Mouse (Mus musculus) hindbrain, embryonic 11.5 days (tissue): Measurements from ENCODE around the gene Hacl1. TPM values are rescaled to one million over a fixed set of nuclear protein-coding genes. Genes with fewer than 3 reads are reported as not detected.
A peak's percentile ranks its signal among the peaks of the same experiment; 100 is the strongest.

ENCODE experiments used
- ATAC-seq: fragments of 200-750 bp; cut with Nextera tagmentation; 2 replicates; pipeline ENCODE4 v1.8.0; 2017; ENCODE audit warnings: mild to moderate bottlenecking, moderate TSS enrichment, moderate library complexity; ENCODE audit not compliant: low FRiP score
- DNase-seq: peaks from one replicate; pipeline ENCODE4 v3.0.0-alpha.2; 2015; ENCODE audit warnings: low spot score
- H3K27ac ChIP-seq: fragments of 300-500 bp; sonication (generic); 2 replicates; pipeline ENCODE4 v1.5.1; 2014; ENCODE audit warnings: mild to moderate bottlenecking, low read depth, low read length
- H3K27me3 ChIP-seq: fragments of 300-500 bp; sonication (generic); 2 replicates; pipeline ENCODE4 v1.6.1; 2014; ENCODE audit warnings: mild to moderate bottlenecking, low read length, moderate library complexity, mixed read lengths; ENCODE audit not compliant: control insufficient read depth, insufficient read depth
- H3K36me3 ChIP-seq: fragments of 300-500 bp; sonication (generic); 2 replicates; pipeline ENCODE4 v1.6.1; 2014; ENCODE audit warnings: mild to moderate bottlenecking, low read length, moderate library complexity, mixed read lengths; ENCODE audit not compliant: control insufficient read depth, insufficient read depth
- H3K4me1 ChIP-seq: fragments of 300-500 bp; sonication (generic); replicated peaks from 2 replicates; pipeline ENCODE4 v1.6.1; 2014; ENCODE audit warnings: low read length, mixed read lengths; ENCODE audit not compliant: control insufficient read depth, insufficient read depth
- H3K4me2 ChIP-seq: fragments of 300-500 bp; sonication (generic); replicated peaks from 2 replicates; pipeline ENCODE4 v1.6.1; 2014; ENCODE audit warnings: mild to moderate bottlenecking, low read depth, low read length
- H3K4me3 ChIP-seq: fragments of 300-500 bp; sonication (generic); 2 replicates; pipeline ENCODE4 v1.5.1; 2014; ENCODE audit warnings: low read depth, low read length
- H3K9ac ChIP-seq: fragments of 300-500 bp; sonication (generic); 2 replicates; pipeline ENCODE4 v1.6.1; 2014; ENCODE audit warnings: low read depth, low read length
- H3K9me3 ChIP-seq: fragments of 300-500 bp; sonication (generic); 2 replicates; pipeline ENCODE4 v1.6.1; 2016; ENCODE audit warnings: low read length; ENCODE audit not compliant: control insufficient read depth
- WGBS: fragments of 180-500 bp; shearing (Covaris S2); extraction: QIAGEN DNeasy Blood & Tissue Kit; methylation state at CpG from one replicate; pipeline ENCODE4 v1.1.7; 2014; 5-methylcytosine and 5-hydroxymethylcytosine counted together
- polyA plus RNA-seq: library from polyadenylated mRNA; unstranded; fragments of >200 nt; fragmentation: Nextera tagmentation; extraction: Ambion mirVana; gene quantifications from 2 replicates; pipeline ENCODE4 v1.2.1, GENCODE M21; 2014

The Hacl1 gene
- polyA plus RNA-seq, 1 experiment from 2014 or later = 12.3 TPM

GRCm38 (mm10) chr14:31664100-31664902 lies 23.2 kb upstream of the Hacl1 start:
- Histone ChIP-seq H3K4me1 (peaks cover 8% of the 10 kb centered on the region), H3K27ac (no peak overlapping the region; the same call in 1 of the 2 replicates)

DNA sequence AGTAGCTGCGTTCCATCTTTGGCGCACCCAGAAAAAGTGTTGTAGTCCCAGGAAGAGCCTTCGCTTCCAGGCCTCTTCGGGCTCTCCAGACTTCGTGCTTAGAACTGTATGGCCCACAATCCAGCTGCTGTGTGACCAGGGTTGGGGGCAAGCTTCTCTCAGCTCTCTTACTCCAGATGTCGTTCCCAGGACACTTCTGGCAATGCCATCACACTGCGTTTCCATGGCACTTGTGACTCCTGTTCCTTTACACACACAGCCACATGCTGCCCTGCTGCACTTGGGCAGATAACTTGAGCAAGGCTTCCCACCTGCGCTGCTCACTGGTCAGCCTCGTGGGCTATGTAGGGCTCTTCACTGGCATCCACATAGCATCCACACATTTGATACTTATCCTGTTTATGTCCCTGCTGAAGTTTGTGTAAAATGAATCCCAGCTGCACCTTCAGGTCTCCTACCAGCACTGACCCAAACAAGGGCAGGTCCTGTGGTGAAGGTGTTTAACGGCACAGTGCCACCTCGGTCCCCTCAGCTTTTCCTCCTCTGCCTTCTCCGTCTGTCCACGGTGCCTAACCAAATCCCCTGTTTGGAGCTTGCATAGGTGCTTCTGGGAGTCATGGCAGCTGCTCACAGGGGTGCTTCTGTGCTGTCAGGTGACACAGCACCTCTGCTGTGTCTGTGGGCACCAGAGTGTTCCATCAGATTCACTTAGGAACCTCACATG lies 22.5 kb upstream of the Hacl1 start:
- Histone ChIP-seq H3K27ac (peak overlapping the region; percentile 95), H3K27me3 (no peaks in the 10 kb centered on the region), H3K4me1 (peaks cover 8% of the 10 kb centered on the region), H3K36me3 (no peaks in the 10 kb centered on the region), H3K9me3 (no peaks in the 10 kb centered on the region), H3K4me2 (no peak overlapping the region), H3K9ac (no peak overlapping the region), H3K4me3 (no peak overlapping the region)
- ATAC-seq (no peak), DNase-seq (no peak)
- 89% methylated on average over 13 of the region's 13 CpGs for WGBS

More at GRCm38 (mm10) chr14:31664100-31664902, 23.2 kb upstream of the Hacl1 start:
- Histone ChIP-seq H3K36me3 (no peaks in the 10 kb centered on the region), H3K4me3 (no peak overlapping the region), H3K9me3 (no peaks in the 10 kb centered on the region), H3K27me3 (no peaks in the 10 kb centered on the region), H3K4me2 (no peak overlapping the region), H3K9ac (no peak overlapping the region)
- WGBS = 83% methylated on average over 18 of the region's 18 CpGs
- ATAC-seq (no peak), DNase-seq (no peak)

- DNase-seq = peak; percentile 61
- WGBS = 28% methylated on average over 9 of the region's 9 CpGs
- H3K27ac ChIP-seq = peak overlapping the region; percentile 95
- H3K27me3 ChIP-seq = no peaks in the 10 kb centered on the region
- no peaks in the 10 kb centered on the region for H3K9me3 ChIP-seq
- peaks cover 8% of the 10 kb centered on the region for H3K4me1 ChIP-seq
- peak overlapping the region; percentile 20; the same call in 1 of the 2 replicates for H3K4me3 ChIP-seq
- ATAC-seq = peak; percentile 65
- peak overlapping the region; percentile 56 for H3K4me2 ChIP-seq
- peak overlapping the region; percentile 62 for H3K9ac ChIP-seq
- H3K36me3 ChIP-seq = no peaks in the 10 kb centered on the region
Observed at GRCm38 (mm10) chr14:31662555-31663211, 21.6 kb upstream of the Hacl1 start.

- peak; percentile 92 for ATAC-seq
- WGBS = 7% methylated on average over 44 of the region's 44 CpGs
- peaks cover 8% of the 10 kb centered on the region for H3K4me1 ChIP-seq
- no peaks in the 10 kb centered on the region for H3K36me3 ChIP-seq
- DNase-seq = peak; percentile 82
- peak overlapping the region; percentile 95 for H3K27ac ChIP-seq
- peak overlapping the region; percentile 56 for H3K4me2 ChIP-seq
- no peaks in the 10 kb centered on the region for H3K9me3 ChIP-seq
- H3K27me3 ChIP-seq = no peaks in the 10 kb centered on the region
- peak overlapping the region; percentile 20 for H3K4me3 ChIP-seq
- peak overlapping the region; percentile 62 for H3K9ac ChIP-seq
Observed at GRCm38 (mm10) chr14:31661671-31662554, 20.8 kb upstream of the Hacl1 start.

- H3K4me2 ChIP-seq = no peak overlapping the region
- H3K9me3 ChIP-seq = no peaks in the 10 kb centered on the region
- 76% methylated on average over 7 of the region's 7 CpGs for WGBS
- H3K4me3 ChIP-seq = no peak overlapping the region
- H3K27me3 ChIP-seq = no peaks in the 10 kb centered on the region
- no peak overlapping the region for H3K9ac ChIP-seq
- no peaks in the 10 kb centered on the region for H3K36me3 ChIP-seq
- no peak for ATAC-seq
- H3K4me1 ChIP-seq = peaks cover 8% of the 10 kb centered on the region
- H3K27ac ChIP-seq = peak overlapping the region; percentile 39; the same call in 1 of the 2 replicates
- DNase-seq = no peak
Observed at GRCm38 (mm10) chr14:31660312-31661093, 19.4 kb upstream of the Hacl1 start.

DNA sequence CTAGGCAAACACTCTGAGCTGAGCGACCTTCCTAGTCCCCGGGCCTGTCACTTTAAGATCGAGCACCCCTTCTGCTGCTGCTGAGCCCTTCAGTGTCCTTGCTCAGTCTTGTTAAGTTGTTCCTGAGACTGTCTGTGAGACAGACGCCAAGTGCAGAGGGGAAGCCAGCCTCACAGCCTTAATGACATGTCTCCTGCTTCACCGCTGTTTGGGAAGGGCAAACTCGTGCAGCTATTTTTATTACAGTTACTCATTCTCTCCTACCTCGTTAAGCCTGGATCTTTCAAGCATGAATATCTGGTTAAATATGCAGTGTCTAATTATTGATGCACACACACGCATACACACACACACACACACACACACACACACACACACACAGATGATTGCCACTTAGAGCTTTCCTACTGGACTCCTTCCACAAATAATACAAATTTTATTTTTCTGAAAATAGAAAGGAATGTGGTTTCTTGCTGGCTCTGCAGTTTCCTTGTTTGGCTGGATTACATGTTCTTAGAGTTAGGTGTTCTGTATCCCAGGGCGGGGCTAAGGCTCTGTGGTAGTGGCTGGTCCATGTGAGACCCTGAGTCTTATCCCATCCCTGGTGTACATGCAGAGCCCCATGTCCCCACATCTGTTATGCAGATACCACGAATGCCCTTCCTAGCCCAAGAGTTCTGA lies 18.6 kb upstream of the Hacl1 start:
- WGBS = 78% methylated on average over 10 of the region's 10 CpGs
- no peak overlapping the region for H3K27ac ChIP-seq
- no peak overlapping the region for H3K9ac ChIP-seq
- DNase-seq (no peak), ATAC-seq (no peak)
- H3K9me3 ChIP-seq = no peaks in the 10 kb centered on the region
- H3K4me3 ChIP-seq = no peak overlapping the region
- no peaks in the 10 kb centered on the region for H3K27me3 ChIP-seq
- peaks cover 8% of the 10 kb centered on the region for H3K4me1 ChIP-seq
- H3K4me2 ChIP-seq = no peak overlapping the region
- H3K36me3 ChIP-seq = no peaks in the 10 kb centered on the region

- Histone ChIP-seq H3K4me1 (peaks cover 6% of the 10 kb centered on the region), H3K4me2 (no peak overlapping the region), H3K9ac (no peak overlapping the region), H3K36me3 (no peaks in the 10 kb centered on the region), H3K27ac (no peak overlapping the region), H3K4me3 (no peak overlapping the region), H3K9me3 (no peaks in the 10 kb centered on the region), H3K27me3 (no peaks in the 10 kb centered on the region)
- no peak for ATAC-seq
- 88% methylated on average over 8 of the region's 8 CpGs for WGBS
- no peak for DNase-seq
Observed at GRCm38 (mm10) chr14:31658126-31658680, 17.1 kb upstream of the Hacl1 start.
